Mouse (Mus musculus) myocyte (in vitro differentiated cells): ENCODE results near the gene Wnt2.

Source experiments
- CEBPB ChIP-seq: IDR thresholded peaks from 2 replicates; pipeline ENCODE4 v1.6.1; 2011; ENCODE audit warnings: mild to moderate bottlenecking, moderate library complexity; ENCODE audit not compliant: poor library complexity, insufficient read depth, severe bottlenecking
- E2F4 ChIP-seq: IDR thresholded peaks from one replicate; pipeline ENCODE4 v1.6.1; 2011; ENCODE audit warnings: mild to moderate bottlenecking, control low read depth, moderate library complexity; ENCODE audit not compliant: insufficient read depth
- MAX ChIP-seq: IDR thresholded peaks from one replicate; pipeline ENCODE4 v1.6.1; 2011; ENCODE audit warnings: low read depth, mild to moderate bottlenecking, control low read depth
- MYOG ChIP-seq, 3 experiments: IDR thresholded peaks; one replicate each; pipeline ENCODE4 v1.6.1; 2011; ENCODE audit warnings: control low read depth in 2 of 3, low read depth in 2 of 3, mild to moderate bottlenecking in 2 of 3; ENCODE audit not compliant: insufficient read length in 2 of 3, control insufficient read depth in 1 of 3, insufficient read depth in 1 of 3
- POLR2A ChIP-seq: IDR thresholded peaks from one replicate; pipeline ENCODE4 v1.6.1; 2011; ENCODE audit warnings: low read depth, mild to moderate bottlenecking, control low read depth, moderate library complexity; ENCODE audit not compliant: insufficient read length
- POLR2AphosphoS2 ChIP-seq: IDR thresholded peaks from one replicate; pipeline ENCODE4 v1.6.1; 2011; ENCODE audit warnings: low read depth, control low read depth; ENCODE audit not compliant: insufficient read length
- REST ChIP-seq: IDR thresholded peaks from one replicate; pipeline ENCODE4 v1.6.1; 2011; ENCODE audit warnings: mild to moderate bottlenecking, control low read depth, moderate library complexity; ENCODE audit not compliant: insufficient read depth, insufficient read length
- TCF12 ChIP-seq: IDR thresholded peaks from one replicate; pipeline ENCODE4 v1.6.1; 2011; ENCODE audit warnings: mild to moderate bottlenecking, control low read depth; ENCODE audit not compliant: poor library complexity, insufficient read depth, severe bottlenecking

DNA sequence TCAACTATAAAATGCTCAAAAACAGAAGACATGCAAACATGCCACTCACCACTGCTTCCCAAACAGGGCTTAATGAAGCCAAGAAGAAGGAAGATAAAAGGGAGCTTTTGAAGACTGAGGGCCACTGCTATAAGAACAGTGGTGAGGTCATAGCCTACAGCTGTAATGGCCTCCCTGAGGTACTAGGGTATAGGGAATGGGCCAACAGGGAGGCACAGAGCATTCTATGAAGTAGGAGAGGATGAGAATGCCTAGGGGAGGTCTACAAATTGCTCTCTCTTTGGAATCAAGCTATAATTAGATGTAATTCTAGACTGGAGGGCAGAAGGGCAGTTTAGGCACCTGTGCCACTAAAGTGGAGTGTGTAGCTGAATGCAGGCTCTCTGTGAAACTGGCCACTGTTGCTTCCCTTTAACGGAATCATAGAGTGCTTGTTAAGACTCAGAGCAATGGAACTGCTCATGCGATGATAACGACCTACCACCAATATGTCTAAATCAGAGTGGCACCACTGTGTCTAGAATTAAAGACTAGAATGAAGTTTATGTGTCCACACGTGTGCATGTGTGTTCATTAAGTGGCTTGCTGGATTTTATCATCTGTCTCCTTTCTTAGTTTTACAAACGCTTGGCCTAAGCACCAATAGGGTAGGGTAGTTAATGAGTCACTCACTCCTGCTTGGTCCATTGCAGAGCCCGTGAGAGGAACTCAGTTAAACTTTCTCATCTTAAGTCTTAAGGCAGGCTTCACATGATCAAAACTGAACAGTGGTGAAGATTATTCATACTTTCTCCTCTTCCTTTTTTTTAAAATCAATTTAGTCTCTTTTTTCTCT is 35.2 kb downstream of the Wnt2 start:
- no peak for TF ChIP-seq POLR2A
- no peak for TF ChIP-seq MYOG (IDR thresholded peaks at IDR 0.05; ENCODE audit: control insufficient read depth in 1 of 3, insufficient read depth in 1 of 3, insufficient read length in 2 of 3, low read depth in 2 of 3)
- no peak for TF ChIP-seq E2F4
- no peak for TF ChIP-seq MAX
- no peak for TF ChIP-seq POLR2AphosphoS2
- no peak for TF ChIP-seq TCF12
- no peak for TF ChIP-seq REST
- TF ChIP-seq CEBPB = no peak
